Mouse (Mus musculus) embryonic facial prominence, embryonic 15.5 days (tissue): ENCODE data around the gene Sinhcaf. TPM values are rescaled to one million over a fixed set of nuclear protein-coding genes. Genes with fewer than 3 reads are reported as not detected.
"Not testable (repeated sequence)": the region's sequence is repeated elsewhere in the genome, so short reads cannot be mapped to it uniquely, and the experiment has no call there.

Source experiments
- ATAC-seq: fragments of 200-750 bp; cut with Nextera tagmentation; 2 replicates; pipeline ENCODE4 v1.8.0; 2017; ENCODE audit warnings: low read depth, moderate TSS enrichment; ENCODE audit not compliant: insufficient number of reproducible peaks, low FRiP score, low TSS enrichment
- H3K27ac ChIP-seq: fragments of 300-500 bp; sonication (generic); replicated peaks from 2 replicates; pipeline ENCODE4 v1.5.1; 2015; ENCODE audit warnings: mild to moderate bottlenecking, inconsistent platforms
- H3K27me3 ChIP-seq: fragments of 300-500 bp; sonication (generic); 2 replicates; pipeline ENCODE4 v1.6.1; 2015; ENCODE audit warnings: inconsistent platforms
- H3K36me3 ChIP-seq: fragments of 300-500 bp; sonication (generic); 2 replicates; pipeline ENCODE4 v1.6.1; 2015; ENCODE audit warnings: mild to moderate bottlenecking, inconsistent platforms
- H3K4me1 ChIP-seq: fragments of 300-500 bp; sonication (generic); 2 replicates; pipeline ENCODE4 v1.6.1; 2015; ENCODE audit warnings: inconsistent platforms
- H3K4me2 ChIP-seq: fragments of 300-500 bp; sonication (generic); replicated peaks from 2 replicates; pipeline ENCODE4 v1.6.1; 2015; ENCODE audit warnings: mild to moderate bottlenecking, inconsistent platforms
- H3K4me3 ChIP-seq: fragments of 300-500 bp; sonication (generic); replicated peaks from 2 replicates; pipeline ENCODE4 v1.5.1; 2015; ENCODE audit warnings: mild to moderate bottlenecking, inconsistent platforms
- H3K9ac ChIP-seq: fragments of 300-500 bp; sonication (generic); 2 replicates; pipeline ENCODE4 v1.6.1; 2015; ENCODE audit warnings: inconsistent platforms
- H3K9me3 ChIP-seq: fragments of 300-500 bp; sonication (generic); replicated peaks from 2 replicates; pipeline ENCODE4 v1.6.1; 2016; ENCODE audit warnings: inconsistent platforms
- WGBS: fragments of 180-500 bp; shearing (Covaris S2); methylation state at CpG from one replicate; pipeline ENCODE4 v1.1.7; 2015; 5-methylcytosine and 5-hydroxymethylcytosine counted together
- polyA plus RNA-seq: library from polyadenylated mRNA; unstranded; fragments of >200 nt; fragmentation: Nextera tagmentation; extraction: Ambion mirVana; gene quantifications from 2 replicates; pipeline ENCODE4 v1.2.1, GENCODE M21; 2015

Gene Sinhcaf
- 70.7 and 76.4 TPM in 2 replicates for polyA plus RNA-seq

DNA sequence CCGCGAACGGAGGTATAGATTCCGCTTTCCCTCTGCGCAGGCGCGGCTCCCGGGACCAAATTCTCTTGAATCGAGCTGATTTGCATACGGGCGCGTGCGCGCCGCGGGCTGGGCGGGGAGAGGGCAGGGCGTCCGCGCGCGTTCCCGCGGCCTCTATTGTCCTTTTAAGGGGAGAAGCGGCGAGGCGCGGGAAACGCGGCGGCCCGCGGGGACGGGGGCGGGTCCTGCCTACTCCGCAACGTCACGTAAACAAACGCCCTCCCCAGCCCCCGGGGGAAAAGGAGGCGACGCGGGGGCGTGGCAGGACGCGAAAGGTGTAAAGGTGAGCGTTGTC lies at the start of gene Sinhcaf:
Gene Sinhcaf, minus strand, starts transcription at position 59 of the 334 bp plus-strand sequence.
- Histone ChIP-seq H3K27ac (peak within 1 kb of the TSS; percentile 92), H3K9ac (peak within 1 kb of the TSS; percentile 76), H3K36me3 (no peaks in the 10 kb centered on the region), H3K4me1 (peaks cover 7% of the 10 kb centered on the region; the same call in 1 of the 2 replicates), H3K4me2 (peak within 1 kb of the TSS; percentile 86), H3K4me3 (peak within 1 kb of the TSS; percentile 77), H3K27me3 (no peaks in the 10 kb centered on the region), H3K9me3 (no peaks in the 10 kb centered on the region)
- WGBS, result under 1% methylated on average over 47 of the region's 47 CpGs
- peak; percentile 89 for ATAC-seq

DNA sequence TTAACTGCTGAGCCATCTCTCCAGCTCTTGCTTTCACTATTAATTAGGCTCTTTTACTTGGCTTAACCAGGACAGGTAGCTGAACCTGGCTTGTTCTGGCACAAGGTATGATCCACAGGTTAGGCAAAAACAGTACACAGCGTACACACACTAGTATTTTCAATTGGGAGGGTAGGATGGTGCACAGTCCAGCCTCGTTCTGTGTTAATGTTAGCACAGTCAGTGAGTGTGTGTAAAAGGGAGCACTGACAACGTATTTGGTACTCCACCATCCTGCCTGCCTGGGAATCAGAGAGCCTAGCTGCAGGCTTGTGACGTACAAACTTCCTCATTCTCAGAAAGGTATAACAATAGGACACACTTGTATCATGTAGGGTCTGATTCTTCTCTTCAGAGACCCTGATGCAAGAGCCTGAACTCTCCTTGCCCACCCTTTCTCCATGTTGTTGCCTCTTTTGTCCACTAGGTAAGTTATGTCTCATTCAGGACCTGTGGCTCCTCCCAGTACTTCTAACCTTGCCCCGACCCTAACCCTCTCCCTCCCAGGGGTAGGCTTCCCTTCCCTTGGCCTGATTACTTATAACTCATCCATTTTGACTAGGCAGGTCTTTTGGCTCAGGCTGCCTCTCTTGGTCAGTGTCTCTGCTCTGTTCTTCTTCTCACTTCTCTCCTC lies 48.2 kb upstream of the Sinhcaf start:
- 75% methylated on average over 5 of the region's 5 CpGs for WGBS
- Histone ChIP-seq H3K36me3 (peaks cover 16% of the 10 kb centered on the region; the same call in 1 of the 2 replicates), H3K9ac (no peak overlapping the region), H3K27me3 (no peaks in the 10 kb centered on the region), H3K27ac (no peak overlapping the region), H3K9me3 (no peaks in the 10 kb centered on the region), H3K4me3 (no peak overlapping the region), H3K4me2 (no peak overlapping the region), H3K4me1 (no peaks in the 10 kb centered on the region)
- ATAC-seq, result no peak

DNA sequence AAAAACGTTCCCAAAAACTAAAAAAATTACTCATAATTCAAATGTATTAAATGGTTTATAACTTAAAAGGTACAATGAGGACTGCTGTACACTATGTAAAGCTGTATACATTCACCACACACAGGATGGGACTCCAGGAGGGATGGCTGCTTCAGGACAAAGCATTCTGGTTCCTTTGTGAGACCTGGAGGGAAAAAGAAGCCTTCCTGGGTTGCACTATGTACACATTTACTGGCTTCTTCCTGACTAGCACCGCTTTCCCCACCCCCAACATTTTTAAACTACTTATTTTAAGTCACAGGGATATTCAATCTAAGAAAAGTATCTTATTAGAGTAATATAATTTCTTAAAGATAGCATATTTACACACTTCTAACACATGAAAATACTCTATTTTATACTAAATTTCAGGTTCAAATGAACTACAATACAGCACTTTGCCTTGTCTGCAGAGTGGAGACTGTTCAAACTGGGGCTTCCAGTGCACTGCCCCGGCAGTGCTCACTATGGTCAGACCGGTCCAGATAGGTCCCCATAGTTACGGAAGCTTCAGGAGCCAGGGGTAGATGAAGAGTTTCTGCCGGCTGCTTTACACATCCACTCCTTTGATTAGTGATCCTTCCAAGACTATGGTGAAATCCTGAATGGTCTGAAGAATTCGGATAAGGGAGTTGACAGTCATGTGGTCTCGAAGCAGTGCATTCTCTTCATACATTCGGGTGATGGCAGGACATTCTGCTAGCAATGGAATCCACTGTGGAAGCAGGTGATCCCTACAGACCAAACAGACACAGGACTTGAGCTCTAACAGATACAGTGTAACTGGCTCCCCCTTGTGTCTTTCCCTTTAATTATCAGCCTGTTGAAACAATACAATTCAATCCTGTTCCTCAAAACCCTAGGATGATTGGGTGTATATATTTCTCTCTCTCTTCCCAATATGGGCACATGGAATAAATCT lies 47.1 kb upstream of the Sinhcaf start:
- ATAC-seq, result no peak
- Histone ChIP-seq H3K9ac (no peak overlapping the region), H3K9me3 (no peaks in the 10 kb centered on the region), H3K36me3 (peaks cover 16% of the 10 kb centered on the region; the same call in 1 of the 2 replicates), H3K27ac (no peak overlapping the region), H3K27me3 (no peaks in the 10 kb centered on the region), H3K4me1 (no peaks in the 10 kb centered on the region), H3K4me2 (no peak overlapping the region), H3K4me3 (no peak overlapping the region)
- 26% methylated on average over 9 of the region's 9 CpGs for WGBS

DNA sequence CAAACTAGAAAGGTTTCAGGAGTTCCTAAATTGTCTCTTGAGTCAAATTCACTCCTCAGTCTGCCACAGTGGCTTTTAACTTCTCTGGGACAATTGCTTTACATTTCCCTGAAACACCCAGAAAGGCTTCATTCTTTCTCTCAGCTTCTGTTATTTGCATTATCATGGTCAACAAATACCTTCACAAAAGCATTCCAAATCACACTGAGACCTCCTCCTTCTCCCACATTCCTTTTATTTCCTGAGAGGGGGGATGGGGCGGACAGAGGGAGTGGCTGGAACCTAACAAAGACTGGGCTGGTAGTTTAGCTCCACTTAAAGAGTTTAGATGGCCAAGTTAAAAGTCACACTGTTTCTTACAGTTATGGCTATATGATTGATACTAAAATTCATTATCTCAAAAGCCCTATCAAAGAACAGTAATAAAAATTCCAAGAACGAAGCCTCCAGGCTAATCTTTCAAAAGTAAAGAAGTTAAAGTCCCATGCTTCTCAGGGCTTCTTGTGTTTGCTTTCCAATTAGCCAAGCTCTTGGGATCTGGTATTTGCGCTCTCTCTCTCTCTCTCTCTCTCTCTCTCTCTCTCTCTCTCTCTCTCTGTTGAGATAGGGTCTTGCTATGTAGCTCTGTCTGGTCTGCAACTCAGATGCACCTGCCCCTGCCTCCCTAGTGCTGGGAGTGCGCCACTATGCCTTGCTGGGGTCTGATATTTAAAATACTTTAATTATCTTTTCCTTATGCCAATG lies 46.3 kb upstream of the Sinhcaf start:
- Histone ChIP-seq H3K4me1 (no peaks in the 10 kb centered on the region), H3K9ac (no peak overlapping the region), H3K4me3 (no peak overlapping the region), H3K4me2 (no peak overlapping the region), H3K9me3 (no peaks in the 10 kb centered on the region), H3K27me3 (no peaks in the 10 kb centered on the region), H3K36me3 (peaks cover 12% of the 10 kb centered on the region; the same call in 1 of the 2 replicates), H3K27ac (no peak overlapping the region)
- WGBS, result 51% methylated on average over 4 of the region's 4 CpGs
- no peak for ATAC-seq

DNA sequence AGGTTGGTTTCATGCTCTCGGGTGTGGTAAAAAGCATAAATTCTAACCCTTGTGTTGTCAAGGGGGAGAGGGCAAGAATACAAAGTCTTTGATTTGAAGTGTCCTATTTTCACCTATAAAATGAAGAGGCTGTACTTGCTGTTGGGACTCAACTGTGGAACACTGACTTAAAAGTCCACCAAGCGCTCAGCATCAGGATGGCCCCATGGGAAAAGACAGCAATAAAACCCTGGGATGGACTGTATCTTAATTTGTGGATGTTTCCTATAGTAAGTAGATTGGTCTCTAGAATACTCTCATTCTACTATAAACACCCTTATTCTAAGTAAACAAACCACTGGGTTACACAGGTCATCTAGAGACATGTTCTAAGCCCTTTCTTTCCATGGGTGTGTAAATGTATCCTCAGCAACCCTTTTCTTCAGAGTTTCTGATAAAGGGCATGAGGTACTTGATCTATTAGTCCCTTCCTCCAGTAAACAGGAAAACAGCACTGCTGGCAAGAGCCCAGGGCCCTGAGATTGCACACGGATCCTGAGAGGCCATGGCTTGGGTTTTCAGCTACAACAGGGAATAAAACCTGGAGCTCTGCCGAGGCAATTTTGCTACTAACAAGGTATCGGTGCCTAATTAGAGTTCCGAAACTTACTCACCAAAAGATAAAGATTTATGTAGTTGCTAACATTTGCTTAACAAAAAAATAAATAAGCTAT lies 45.5 kb upstream of the Sinhcaf start:
- Histone ChIP-seq H3K27me3 (no peaks in the 10 kb centered on the region), H3K9me3 (no peaks in the 10 kb centered on the region), H3K4me1 (no peaks in the 10 kb centered on the region), H3K4me3 (no peak overlapping the region), H3K9ac (no peak overlapping the region), H3K27ac (no peak overlapping the region), H3K4me2 (no peak overlapping the region), H3K36me3 (peaks cover 7% of the 10 kb centered on the region; the same call in 1 of the 2 replicates)
- ATAC-seq, result no peak
- 52% methylated on average over 6 of the region's 6 CpGs for WGBS

DNA sequence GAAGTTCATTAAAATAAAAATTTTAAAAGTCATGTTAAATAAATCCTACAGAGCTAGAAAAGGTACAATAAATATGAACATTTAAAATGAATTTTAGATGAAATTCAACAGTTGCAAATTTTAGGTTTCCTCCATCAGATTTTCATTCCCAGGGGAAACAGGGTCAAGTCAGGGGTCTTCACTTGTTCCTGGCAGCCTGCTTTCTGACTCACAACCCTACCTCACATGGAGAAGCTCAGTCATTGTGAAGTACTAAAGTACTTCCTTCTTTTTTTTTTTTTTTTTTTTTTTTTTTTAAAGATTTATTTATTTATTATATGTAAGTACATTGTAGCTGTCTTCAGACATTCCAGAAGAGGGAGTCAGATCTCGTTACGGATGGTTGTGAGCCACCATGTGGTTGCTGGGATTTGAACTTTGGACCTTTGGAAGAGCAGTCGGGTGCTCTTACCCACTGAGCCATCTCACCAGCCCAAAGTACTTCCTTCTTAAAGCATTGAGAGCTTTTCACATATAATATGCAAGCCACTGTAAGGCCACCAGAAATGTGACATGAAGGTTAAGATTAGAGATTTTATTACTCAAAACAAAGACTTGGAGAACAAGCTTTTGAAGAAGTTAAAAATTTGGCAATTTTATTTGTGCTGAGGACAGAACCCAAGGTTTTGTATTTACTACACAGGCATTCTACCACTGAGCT lies 43.7 kb upstream of the Sinhcaf start:
- H3K9me3 ChIP-seq, H3K36me3 ChIP-seq, H3K27ac ChIP-seq, H3K9ac ChIP-seq, H3K4me1 ChIP-seq, H3K27me3 ChIP-seq, H3K4me2 ChIP-seq, ATAC-seq, H3K4me3 ChIP-seq: not testable (repeated sequence)
- 71% methylated on average over 3 of the region's 3 CpGs for WGBS

DNA sequence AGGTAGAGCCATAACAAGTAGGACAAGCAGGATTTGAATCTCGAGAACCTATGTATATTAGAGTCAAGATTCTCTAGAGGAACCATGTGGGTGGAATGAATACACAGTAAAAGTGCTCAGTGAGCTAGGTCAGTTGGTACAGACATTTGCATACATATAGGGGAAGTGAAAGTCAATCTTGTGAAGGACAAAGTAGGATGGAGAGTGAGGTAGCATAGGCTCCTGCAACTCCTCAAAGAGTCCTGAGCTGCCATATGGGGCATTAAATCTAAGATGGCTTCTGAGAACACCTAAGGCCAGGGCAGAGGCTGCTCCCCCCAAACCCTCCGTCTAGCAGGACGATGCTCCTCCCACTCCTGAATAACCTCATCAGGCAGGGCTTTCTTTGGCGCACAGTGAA lies 39.7 kb upstream of the Sinhcaf start:
- H3K9ac ChIP-seq, result no peak overlapping the region
- no peaks in the 10 kb centered on the region for H3K27me3 ChIP-seq
- no peaks in the 10 kb centered on the region for H3K36me3 ChIP-seq
- H3K4me1 ChIP-seq, result no peaks in the 10 kb centered on the region
- no peaks in the 10 kb centered on the region for H3K9me3 ChIP-seq
- no peak overlapping the region for H3K4me2 ChIP-seq
- 88% methylated on average over 4 of the region's 4 CpGs for WGBS
- H3K27ac ChIP-seq, result no peak overlapping the region
- no peak overlapping the region for H3K4me3 ChIP-seq
- no peak for ATAC-seq

DNA sequence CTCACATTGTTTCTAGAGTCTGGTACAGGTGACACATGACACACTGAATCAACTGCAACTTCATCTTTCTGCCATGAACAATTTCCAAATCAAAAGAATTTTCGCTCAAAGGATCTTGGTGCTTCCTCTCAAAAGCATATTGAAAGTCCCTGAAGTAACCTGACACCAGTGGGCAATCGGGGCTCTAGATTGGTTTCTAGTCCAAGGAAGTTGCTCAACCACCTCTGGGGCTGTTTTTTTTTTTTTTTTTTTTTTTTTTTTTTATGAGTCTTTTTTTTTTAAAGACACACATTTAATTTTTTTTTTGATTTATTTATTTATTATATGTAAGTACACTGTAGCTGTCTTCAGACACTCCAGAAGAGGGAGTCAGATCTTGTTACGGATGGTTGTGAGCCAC lies 34.2 kb upstream of the Sinhcaf start:
- Histone ChIP-seq H3K9ac (no peak overlapping the region), H3K27me3 (no peaks in the 10 kb centered on the region), H3K4me3 (no peak overlapping the region), H3K36me3 (no peaks in the 10 kb centered on the region), H3K27ac (no peak overlapping the region), H3K4me1 (no peaks in the 10 kb centered on the region), H3K9me3 (no peaks in the 10 kb centered on the region), H3K4me2 (no peak overlapping the region)
- WGBS, result 53% methylated on average over 3 of the region's 3 CpGs
- no peak for ATAC-seq

DNA sequence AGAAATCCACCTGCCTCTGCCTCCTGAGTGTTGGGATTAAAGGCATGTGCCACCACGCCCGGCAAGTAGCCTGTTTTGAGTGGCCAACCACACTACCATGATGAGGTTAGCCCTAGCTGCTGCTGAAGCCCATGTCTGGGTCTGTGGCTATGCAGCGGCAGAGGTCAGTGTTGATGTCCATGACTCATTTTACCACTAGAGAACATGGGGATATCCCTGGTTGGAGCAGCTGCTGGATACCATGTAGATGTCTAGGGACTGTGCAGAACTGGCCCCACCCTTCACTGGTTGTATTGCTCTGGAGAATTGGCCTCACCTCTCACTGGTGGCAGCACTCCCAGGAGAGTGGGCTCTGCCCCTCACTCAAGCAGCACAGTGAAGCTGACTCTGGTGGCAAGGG lies 28.8 kb upstream of the Sinhcaf start:
- no peak overlapping the region for H3K4me3 ChIP-seq
- H3K4me1 ChIP-seq, result peaks cover 15% of the 10 kb centered on the region; the same call in 1 of the 2 replicates
- H3K9me3 ChIP-seq, result no peaks in the 10 kb centered on the region
- H3K9ac ChIP-seq, result no peak overlapping the region
- no peak overlapping the region for H3K4me2 ChIP-seq
- H3K27ac ChIP-seq, result no peak overlapping the region
- ATAC-seq, result no peak
- WGBS, result 94% methylated on average over 3 of the region's 3 CpGs
- H3K36me3 ChIP-seq, result no peaks in the 10 kb centered on the region
- H3K27me3 ChIP-seq, result no peaks in the 10 kb centered on the region

DNA sequence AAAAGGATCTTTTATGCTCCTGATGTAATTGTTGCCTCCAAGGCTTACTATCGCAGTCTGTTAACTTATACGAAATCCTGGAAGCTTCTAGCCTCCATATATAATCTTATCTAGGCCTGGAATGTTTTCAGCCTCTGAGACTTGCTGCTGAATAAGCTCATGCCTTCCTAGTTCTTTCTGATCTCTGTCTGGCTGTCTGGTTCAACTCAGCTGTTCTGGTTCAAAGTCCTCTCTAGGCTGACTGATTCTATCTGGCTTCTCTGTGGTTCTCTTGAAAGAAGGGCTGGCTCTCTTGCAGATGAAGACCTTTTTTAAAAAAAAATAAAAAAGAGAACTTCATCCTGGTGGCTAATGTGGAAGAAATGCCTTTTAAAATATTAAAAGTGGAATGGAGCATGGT lies 26.6 kb upstream of the Sinhcaf start:
- WGBS, result 48% methylated on average over 2 of the region's 2 CpGs
- peaks cover 15% of the 10 kb centered on the region; the same call in 1 of the 2 replicates for H3K4me1 ChIP-seq
- H3K36me3 ChIP-seq, result no peaks in the 10 kb centered on the region
- H3K9ac ChIP-seq, result no peak overlapping the region
- no peak overlapping the region for H3K4me2 ChIP-seq
- no peak overlapping the region for H3K27ac ChIP-seq
- H3K9me3 ChIP-seq, result no peaks in the 10 kb centered on the region
- H3K27me3 ChIP-seq, result no peaks in the 10 kb centered on the region
- no peak for ATAC-seq
- no peak overlapping the region for H3K4me3 ChIP-seq
